Mouse (Mus musculus) induced T-regulatory cell, adult 2 months (primary cell): ENCODE data around the gene Gm10337.

ENCODE experiments used
- DNase-seq: peaks from one replicate; pipeline ENCODE4 v3.0.0-alpha.2; 2012; ENCODE audit warnings: low read depth

Gm10337 gene

DNA sequence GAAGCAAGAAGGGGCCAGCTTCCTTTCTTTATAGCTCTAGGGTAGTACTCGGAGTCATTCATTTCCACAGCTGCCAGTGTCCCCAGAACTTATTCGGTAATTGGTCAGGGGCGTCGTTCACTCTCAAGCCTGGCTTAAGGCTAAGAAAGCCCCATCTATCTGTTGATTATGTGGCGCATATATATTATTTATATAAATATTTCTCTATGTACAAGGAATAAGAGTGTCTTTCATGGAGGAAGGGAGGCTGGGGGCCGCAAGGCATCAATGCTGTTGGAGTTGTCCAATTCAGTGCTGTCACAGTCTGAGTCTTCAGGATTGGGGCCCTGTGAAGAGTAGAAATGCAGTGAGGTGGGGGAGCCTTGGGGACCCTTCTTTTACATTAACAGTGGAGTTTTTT is 3.7 kb upstream of the Gm10337 start:
- DNase-seq, result no peak

DNA sequence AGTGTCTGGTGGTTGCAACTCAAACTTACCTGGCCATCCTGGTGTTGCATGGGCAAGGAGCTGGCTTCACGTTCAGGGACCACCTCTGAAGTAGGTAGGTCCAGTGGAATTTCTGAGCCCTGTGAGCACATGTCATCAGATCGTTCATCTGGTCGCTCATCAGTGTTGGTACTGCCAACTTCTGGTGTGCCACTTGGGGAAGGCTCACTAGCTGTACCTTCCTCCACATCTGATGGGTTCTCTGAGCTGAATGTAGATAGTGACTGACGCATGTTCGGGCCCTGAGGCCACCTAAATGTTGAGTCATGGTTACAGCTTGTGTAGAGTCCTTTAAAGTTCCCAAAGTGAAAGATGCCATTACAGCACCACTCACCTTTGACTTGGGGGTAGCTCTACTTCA is 3.0 kb upstream of the Gm10337 start:
- no peak for DNase-seq

DNA sequence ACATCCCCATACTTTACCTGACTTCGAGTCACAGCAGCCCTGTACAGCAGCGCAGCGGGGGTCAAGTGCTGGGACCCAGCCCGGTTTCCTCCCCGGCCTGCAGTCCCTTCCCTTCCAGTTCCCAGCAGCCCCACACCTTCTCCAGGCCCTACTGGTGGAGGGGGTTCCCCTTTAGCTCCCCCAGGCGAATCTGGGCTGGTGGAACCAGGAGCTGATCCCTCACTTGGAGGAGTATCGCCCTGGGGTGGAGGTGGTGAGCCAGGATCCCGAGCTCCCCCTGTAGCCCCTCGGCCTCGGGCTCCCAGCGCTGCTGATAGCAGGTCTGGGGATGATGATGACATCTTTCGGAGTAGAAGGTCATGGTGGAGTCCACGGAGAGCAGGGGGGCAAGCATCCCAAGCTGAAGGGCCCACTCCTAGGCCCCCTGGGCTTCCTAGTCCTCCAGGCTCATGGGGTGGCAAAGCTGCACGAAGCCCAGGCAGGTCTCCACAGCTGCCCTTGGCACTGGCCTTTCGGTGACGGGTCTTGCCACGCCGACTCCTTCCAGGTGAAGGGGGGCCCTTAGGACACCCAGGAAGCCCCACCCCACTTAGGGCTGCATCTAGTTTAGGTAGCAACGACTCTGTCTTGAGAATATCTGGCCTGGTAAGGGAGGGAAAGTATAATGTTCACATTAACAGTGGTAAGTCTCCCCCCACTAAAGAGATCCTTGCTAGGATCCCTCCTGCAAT is 2.3 kb upstream of the Gm10337 start:
- no peak for DNase-seq

DNA sequence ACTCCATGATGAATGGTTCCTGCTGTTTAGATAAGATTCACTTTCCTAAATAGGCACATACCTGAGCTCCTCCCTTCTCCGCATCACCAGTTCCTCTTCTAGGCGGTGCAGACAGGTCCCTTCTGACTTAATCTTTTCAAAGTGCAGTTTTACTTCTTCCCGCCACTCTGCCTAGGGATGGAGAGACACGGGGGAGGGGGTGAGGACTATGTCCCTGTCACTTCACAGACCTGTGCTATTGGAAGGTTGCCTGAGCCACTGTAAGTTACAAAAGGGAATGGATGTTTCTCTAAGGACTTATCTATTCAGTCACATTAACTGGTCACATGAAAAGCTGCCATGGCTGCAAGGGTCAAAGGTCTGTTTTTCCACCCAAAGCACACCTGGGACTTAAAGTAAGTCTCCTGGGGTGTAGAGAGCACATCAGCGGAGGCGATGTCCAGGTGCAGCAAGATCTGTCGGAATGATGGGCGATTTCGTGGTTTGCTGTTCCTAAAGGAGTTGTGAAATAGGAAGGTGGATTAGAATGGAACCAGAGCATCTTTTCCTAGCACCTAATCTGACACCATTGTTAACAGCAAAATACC is 1.2 kb upstream of the Gm10337 start:
- no peak for DNase-seq

DNA sequence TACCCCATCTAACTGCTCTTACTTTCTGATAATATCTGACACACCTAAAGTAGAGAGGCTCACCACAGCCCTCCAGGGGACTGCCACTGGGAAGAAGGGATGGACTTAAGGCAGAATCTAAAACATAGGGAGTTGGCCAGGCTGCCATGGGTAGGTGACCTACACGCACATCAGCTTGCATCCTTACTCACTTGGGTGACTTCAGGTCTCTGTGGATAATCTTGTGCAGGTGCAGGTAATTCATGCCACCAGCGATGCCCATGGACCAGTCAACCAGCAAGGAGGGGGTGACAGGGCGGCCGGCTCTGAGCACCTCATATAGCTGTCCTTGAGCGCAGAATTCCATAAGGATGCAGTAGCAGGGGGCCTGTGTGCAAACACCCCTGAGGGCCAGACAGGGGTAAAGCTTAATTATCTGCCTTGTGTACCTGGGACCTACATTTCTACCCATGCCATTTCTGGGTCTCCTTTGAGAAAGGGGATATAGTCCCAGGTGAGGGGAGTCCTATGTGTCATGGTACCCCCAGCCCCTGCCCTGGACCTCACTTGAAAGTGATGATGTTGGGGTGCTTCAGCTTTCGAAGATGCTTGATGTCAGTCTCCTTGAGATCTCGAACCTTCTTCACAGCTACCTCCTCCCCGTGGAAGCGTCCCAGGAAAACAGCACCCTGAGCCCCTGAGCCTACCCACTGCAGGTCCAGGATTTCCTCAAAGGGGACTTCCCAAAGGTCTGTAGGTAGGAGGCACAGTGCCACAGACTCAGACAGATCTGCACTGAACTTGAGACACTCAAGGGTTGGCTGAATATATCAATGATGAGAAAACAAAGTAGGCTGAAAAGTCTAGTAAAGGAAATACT is 631 bp downstream of the Gm10337 start:
- no peak for DNase-seq

GRCm38 (mm10) chr15:102505073-102505769 is 1.7 kb downstream of the Gm10337 start:
- DNase-seq, result no peak

GRCm38 (mm10) chr15:102505770-102506463 is 2.4 kb downstream of the Gm10337 start:
- no peak for DNase-seq

GRCm38 (mm10) chr15:102506464-102506830 is 2.9 kb downstream of the Gm10337 start:
- no peak for DNase-seq

DNA sequence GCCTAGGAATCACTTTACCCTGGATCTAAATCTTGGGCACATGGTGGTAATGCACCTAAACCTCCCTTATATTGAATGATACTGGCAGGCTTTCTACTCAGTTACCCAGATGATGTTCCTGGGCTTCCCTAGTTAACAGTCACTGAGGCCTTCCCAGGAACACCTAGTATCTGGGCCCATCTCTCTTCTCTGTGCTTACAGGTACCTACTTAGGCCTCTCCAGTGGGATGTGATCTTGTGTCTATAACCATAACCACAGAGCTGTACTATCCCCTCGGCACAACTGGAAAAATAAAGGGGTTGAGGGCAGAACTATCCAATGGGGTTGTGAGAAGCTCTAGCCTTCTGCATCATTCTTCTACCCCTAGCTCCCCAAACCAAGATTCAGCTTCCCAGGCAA is 3.3 kb downstream of the Gm10337 start:
- DNase-seq, result no peak

DNA sequence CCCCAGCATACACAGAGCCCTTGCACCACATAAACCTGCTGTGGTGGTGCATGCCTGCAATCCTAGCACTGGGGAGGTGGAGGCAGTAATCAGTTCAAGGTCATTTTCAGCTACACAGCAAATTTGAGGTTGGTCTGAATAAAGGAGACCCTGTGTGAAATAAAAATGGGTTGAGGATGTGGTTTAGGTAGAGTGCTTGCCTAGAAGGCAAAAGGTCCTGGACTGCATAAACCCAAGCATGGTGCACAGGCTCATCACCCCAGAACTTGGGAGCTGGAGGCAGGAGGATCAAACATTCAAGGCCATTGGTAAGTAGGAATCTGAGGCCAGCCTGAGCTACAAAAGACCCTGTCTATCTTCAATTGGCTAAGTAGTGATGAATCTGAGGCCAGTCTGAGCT is 4.0 kb downstream of the Gm10337 start:
- DNase-seq, result no peak

DNA sequence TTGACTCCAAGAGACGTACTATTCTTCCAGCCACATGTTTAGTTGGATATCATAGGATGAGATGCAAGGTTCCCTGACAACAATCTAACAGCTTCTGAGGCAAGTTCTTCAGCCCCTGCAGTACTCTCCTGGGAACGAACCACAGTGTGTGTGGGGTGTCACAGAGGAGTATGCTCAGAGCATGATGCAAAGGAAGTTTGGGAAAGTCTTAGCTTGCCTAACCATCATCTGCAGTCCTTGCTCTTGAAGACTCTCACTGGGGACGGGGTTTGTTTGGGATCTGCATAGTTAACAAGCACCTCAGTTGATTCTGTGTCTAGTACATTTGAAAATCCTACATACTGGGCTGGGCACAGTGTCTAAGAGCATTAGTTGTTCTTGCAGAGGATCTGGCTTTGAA is 4.8 kb downstream of the Gm10337 start:
- no peak for DNase-seq

- no peak for DNase-seq
Observed at GRCm38 (mm10) chr15:102510110-102510509, 6.6 kb downstream of the Gm10337 start.

DNA sequence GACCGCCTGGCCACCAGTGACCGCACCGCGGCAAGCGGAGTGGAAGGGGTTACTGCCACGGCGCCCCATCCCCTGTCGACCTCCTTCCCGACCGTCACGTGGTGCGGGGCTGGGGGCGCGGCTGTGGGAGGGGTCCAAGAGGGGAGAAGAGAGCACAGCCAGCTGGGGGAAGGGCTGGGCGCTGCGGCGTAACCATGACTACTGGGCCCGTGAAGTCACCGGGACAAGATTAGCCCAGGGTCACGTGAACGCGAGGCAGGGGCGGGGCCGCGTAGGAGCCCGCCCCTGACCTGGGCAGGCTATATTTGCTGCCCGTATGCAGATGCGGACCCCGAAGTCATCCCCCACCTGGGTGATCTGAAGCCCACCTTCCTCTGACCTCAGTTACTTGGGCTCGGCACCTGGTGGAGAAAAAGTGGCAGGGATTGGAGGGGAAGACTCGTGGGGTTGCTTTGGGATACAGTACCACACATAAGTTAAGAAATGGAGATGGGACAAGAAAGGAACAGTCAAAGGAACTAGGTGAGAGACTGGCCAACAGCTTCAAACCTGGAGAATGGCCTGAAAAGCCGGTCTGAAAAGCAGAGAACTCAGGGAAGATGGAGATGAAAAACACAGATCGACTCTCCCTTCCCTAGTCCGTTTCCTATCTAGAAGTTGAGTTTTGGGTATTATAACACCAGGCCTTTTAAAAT is 7.2 kb downstream of the Gm10337 start:
- peak; percentile 82 for DNase-seq

DNA sequence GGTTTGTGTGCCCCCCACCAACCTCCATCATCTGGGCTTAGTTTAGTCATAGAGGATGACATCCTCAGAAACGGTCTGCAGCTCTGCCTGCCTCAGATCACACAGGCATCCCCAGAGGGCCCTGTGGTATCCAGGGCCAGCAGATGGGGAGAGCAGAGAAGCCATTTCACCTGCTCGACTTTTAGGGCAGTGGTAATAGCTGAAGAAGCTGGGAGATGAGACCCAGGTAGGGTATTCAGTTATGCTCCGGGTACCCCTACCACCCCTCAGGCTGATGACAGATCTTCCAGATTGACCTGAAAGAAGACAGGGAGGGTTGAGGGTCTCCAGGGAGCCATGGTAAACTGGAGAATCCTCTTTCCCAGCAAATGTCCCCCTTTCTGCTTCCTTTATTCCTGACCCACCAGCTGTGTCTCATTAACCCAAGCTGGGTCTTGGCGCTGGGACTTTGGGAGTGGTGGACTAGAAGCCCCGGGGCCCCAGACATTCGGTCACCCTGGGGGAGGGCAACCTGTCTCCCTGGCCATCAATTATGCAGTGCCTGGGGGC is 7.8 kb downstream of the Gm10337 start:
- DNase-seq, result no peak

GRCm38 (mm10) chr15:102512010-102512409 is 8.5 kb downstream of the Gm10337 start:
- no peak for DNase-seq

DNA sequence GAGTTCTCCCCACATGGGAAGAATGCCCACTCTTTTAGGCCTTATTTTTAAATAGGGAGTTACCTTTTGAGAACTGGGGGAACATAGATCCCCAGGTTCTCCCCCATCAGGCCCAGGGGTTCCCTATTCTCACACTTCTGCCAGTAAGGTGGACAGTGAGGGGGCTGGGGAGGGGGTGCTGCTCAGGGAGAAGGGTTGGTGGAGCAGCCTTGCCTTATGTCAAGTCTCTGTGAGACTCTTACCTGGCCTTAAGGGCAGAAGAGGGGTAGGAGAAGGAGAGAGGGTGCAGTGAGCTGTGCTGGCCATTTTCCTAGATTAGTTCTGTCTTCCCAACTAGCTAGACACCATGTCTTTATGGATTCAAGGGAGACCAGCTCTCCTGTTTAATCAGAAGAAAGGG is 8.9 kb downstream of the Gm10337 start:
- DNase-seq, result no peak

DNA sequence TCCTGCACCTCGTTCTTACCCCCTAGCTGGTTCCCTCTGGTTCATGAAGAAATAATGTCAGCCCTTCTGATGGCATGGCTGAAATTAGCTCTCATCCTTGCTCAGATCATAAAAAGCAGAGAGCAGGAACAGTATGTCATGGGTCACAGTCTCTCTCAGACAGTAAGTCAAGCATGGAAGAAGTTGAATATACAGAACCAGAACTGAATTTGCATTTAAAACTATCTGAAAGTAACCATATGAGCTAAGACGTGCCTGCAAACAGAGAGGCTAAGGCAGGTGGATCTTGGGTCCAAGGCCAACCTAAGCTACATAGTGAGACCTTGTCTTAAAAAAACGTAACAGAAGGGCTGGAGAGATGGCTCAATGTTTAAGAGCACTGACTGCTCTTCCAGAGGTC is 9.5 kb downstream of the Gm10337 start:
- no peak for DNase-seq

DNA sequence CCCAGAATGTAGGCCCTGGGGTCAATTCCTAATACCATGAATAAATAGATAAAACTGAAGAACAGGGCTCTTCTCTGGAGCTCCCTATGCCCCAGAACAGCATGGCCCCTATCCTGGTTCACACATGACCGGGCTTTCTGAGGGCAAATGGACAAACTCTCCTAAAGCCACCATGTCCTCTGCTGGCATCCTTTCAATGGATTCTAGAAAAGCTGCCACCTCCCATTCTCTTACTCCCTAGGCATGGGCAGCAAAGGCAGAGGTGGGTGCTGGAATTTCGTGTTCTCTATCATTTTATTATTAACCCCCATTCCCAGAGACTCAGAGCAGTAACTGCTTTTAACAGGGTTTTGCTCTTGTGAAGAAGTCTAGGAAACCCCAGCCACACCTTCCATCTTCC is 11.7 kb downstream of the Gm10337 start:
- DNase-seq, result no peak

DNA sequence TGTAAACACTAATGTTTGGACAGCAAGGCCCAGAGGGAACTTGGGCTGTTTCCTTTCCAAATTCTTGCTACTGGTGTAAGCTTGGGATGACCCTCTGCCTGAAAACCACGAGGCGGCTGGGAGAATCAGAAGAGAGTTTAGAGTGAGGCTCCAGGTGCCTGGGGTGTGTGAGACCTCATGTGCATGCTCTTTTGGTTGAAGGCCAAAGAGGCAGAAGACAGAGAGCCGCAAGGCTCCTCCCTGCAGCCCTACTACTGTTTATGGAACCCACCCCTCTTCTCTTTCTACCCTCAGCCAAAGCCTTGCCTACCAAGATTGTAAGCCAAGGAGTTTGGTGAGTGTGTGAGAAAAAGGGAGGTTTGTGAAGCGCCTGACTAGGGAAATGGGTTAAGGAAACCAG is 12.3 kb downstream of the Gm10337 start:
- no peak for DNase-seq

GRCm38 (mm10) chr15:102516293-102516692 is 12.8 kb downstream of the Gm10337 start:
- no peak for DNase-seq
